Mouse (Mus musculus): ENCODE measurements around the gene Col5a3. TPM values are rescaled to one million over a fixed set of nuclear protein-coding genes. Genes with fewer than 3 reads are reported as not detected.

Col5a3 gene
- polyA plus RNA-seq, 1 experiment from 2014 or later = 0.13 TPM

GRCm38 (mm10) chr9:20738251-20738999 is 76.4 kb downstream of the Col5a3 start:
- Histone ChIP-seq H3K4me1 (peaks cover 10% of the 10 kb centered on the region), H3K36me3 (no peaks in the 10 kb centered on the region), H3K27ac (no peak overlapping the region), H3K27me3 (ENCODE audit: low read depth, poor library complexity, severe bottlenecking) (peaks cover 35% of the 10 kb centered on the region), H3K4me3 (no peak overlapping the region), H3K9me3 (replicated peaks) (no peaks in the 10 kb centered on the region)
- WGBS = 49% methylated on average over 8 of the region's 8 CpGs
- no peak for DNase-seq (ENCODE audit: low spot score)

- H3K36me3 ChIP-seq = no peaks in the 10 kb centered on the region
- peaks cover 26% of the 10 kb centered on the region for H3K27me3 ChIP-seq (ENCODE audit: low read depth, poor library complexity, severe bottlenecking)
- no peaks in the 10 kb centered on the region for H3K9me3 ChIP-seq (replicated peaks)
- no peak overlapping the region for H3K27ac ChIP-seq
- peaks cover 10% of the 10 kb centered on the region for H3K4me1 ChIP-seq
- DNase-seq (ENCODE audit: low spot score) = no peak
- WGBS = 93% methylated on average over 2 of the region's 2 CpGs
- no peak overlapping the region for H3K4me3 ChIP-seq
Observed at GRCm38 (mm10) chr9:20737227-20737626, 77.6 kb downstream of the Col5a3 start.

- DNase-seq (ENCODE audit: low spot score) = no peak
- Histone ChIP-seq H3K27ac (no peak overlapping the region), H3K4me3 (no peak overlapping the region), H3K9me3 (replicated peaks) (no peaks in the 10 kb centered on the region), H3K27me3 (ENCODE audit: low read depth, poor library complexity, severe bottlenecking) (peaks cover 19% of the 10 kb centered on the region), H3K4me1 (peaks cover 6% of the 10 kb centered on the region), H3K36me3 (no peaks in the 10 kb centered on the region)
- 79% methylated on average over 3 of the region's 3 CpGs for WGBS
Observed at GRCm38 (mm10) chr9:20734692-20735091, 80.2 kb downstream of the Col5a3 start.

- Histone ChIP-seq H3K27me3 (ENCODE audit: low read depth, poor library complexity, severe bottlenecking) (peaks cover 39% of the 10 kb centered on the region), H3K36me3 (no peaks in the 10 kb centered on the region), H3K9me3 (replicated peaks) (no peaks in the 10 kb centered on the region), H3K27ac (no peak overlapping the region), H3K4me3 (no peak overlapping the region), H3K4me1 (peaks cover 17% of the 10 kb centered on the region)
- WGBS = 73% methylated on average over 4 of the region's 4 CpGs
- no peak for DNase-seq (ENCODE audit: low spot score)
Observed at GRCm38 (mm10) chr9:20731797-20732196, 83.1 kb downstream of the Col5a3 start.

- Histone ChIP-seq H3K4me3 (no peak overlapping the region), H3K27ac (no peak overlapping the region), H3K4me1 (peaks cover 19% of the 10 kb centered on the region), H3K9me3 (replicated peaks) (no peaks in the 10 kb centered on the region), H3K36me3 (no peaks in the 10 kb centered on the region), H3K27me3 (ENCODE audit: low read depth, poor library complexity, severe bottlenecking) (peaks cover 62% of the 10 kb centered on the region)
- DNase-seq (ENCODE audit: low spot score) = no peak
- WGBS = 71% methylated on average over 6 of the region's 6 CpGs
Observed at GRCm38 (mm10) chr9:20729451-20729850, 85.4 kb downstream of the Col5a3 start.

GRCm38 (mm10) chr9:20727601-20728113 is 87.2 kb downstream of the Col5a3 start:
- under 1% methylated on average over 46 of the region's 46 CpGs for WGBS

GRCm38 (mm10) chr9:20726859-20727600 is 87.8 kb downstream of the Col5a3 start:
- under 1% methylated on average over 53 of the region's 54 CpGs for WGBS

More at GRCm38 (mm10) chr9:20727601-20728113, 87.2 kb downstream of the Col5a3 start:
- Histone ChIP-seq H3K9me3 (replicated peaks) (no peaks in the 10 kb centered on the region), H3K27me3 (ENCODE audit: low read depth, poor library complexity, severe bottlenecking) (peaks cover 72% of the 10 kb centered on the region), H3K36me3 (no peaks in the 10 kb centered on the region), H3K4me1 (peaks cover 19% of the 10 kb centered on the region), H3K27ac (no peak overlapping the region), H3K4me3 (peak overlapping the region; percentile 64)
- peak; percentile 73 for DNase-seq (ENCODE audit: low spot score)

GRCm38 (mm10) chr9:20726134-20726858 is 88.6 kb downstream of the Col5a3 start:
- Histone ChIP-seq H3K27ac (no peak overlapping the region; the same call in 1 of the 2 replicates), H3K4me3 (peak overlapping the region; percentile 64), H3K36me3 (no peaks in the 10 kb centered on the region), H3K4me1 (peaks cover 25% of the 10 kb centered on the region), H3K27me3 (ENCODE audit: low read depth, poor library complexity, severe bottlenecking) (peaks cover 72% of the 10 kb centered on the region), H3K9me3 (replicated peaks) (no peaks in the 10 kb centered on the region)
- WGBS = 2% methylated on average over 42 of the region's 42 CpGs
- DNase-seq (ENCODE audit: low spot score) = peak; percentile 48

More at GRCm38 (mm10) chr9:20726859-20727600, 87.8 kb downstream of the Col5a3 start:
- H3K4me3 ChIP-seq = peak overlapping the region; percentile 64
- no peaks in the 10 kb centered on the region for H3K9me3 ChIP-seq (replicated peaks)
- no peak overlapping the region for H3K27ac ChIP-seq
- peaks cover 72% of the 10 kb centered on the region for H3K27me3 ChIP-seq (ENCODE audit: low read depth, poor library complexity, severe bottlenecking)
- peaks cover 19% of the 10 kb centered on the region for H3K4me1 ChIP-seq
- peak; percentile 56 for DNase-seq (ENCODE audit: low spot score)
- H3K36me3 ChIP-seq = no peaks in the 10 kb centered on the region

- no peak for DNase-seq (ENCODE audit: low spot score)
- Histone ChIP-seq H3K4me1 (peaks cover 12% of the 10 kb centered on the region), H3K36me3 (no peaks in the 10 kb centered on the region), H3K27ac (no peak overlapping the region), H3K9me3 (replicated peaks) (no peaks in the 10 kb centered on the region), H3K4me3 (no peak overlapping the region), H3K27me3 (ENCODE audit: low read depth, poor library complexity, severe bottlenecking) (peaks cover 31% of the 10 kb centered on the region)
- 78% methylated on average over 2 of the region's 2 CpGs for WGBS
Observed at GRCm38 (mm10) chr9:20721582-20721981, 93.3 kb downstream of the Col5a3 start.

Other genes starting within 250 kb of the Col5a3 start
- gene Zfp846, start 233.8 kb downstream of the Col5a3 start, polyA plus RNA-seq (2016; fragmentation: Nextera tagmentation; extraction: Ambion mirVana) = 14.2 and 16.3 TPM in 2 replicates
- gene Ubl5, start 172.2 kb downstream of the Col5a3 start, polyA plus RNA-seq (2016; fragmentation: Nextera tagmentation; extraction: Ambion mirVana) = 330 TPM in 2 replicates
- gene Fbxl12, start 170.3 kb downstream of the Col5a3 start, polyA plus RNA-seq (2016; fragmentation: Nextera tagmentation; extraction: Ambion mirVana) = 21.5 and 21.6 TPM in 2 replicates
- gene Pin1, start 163.0 kb downstream of the Col5a3 start, polyA plus RNA-seq (2016; fragmentation: Nextera tagmentation; extraction: Ambion mirVana) = 82.8 and 93.0 TPM in 2 replicates
- gene Olfm2, start 68.7 kb downstream of the Col5a3 start, polyA plus RNA-seq (2016; fragmentation: Nextera tagmentation; extraction: Ambion mirVana) = 1.5 and 3.2 TPM in 2 replicates
- gene Rdh8, start 3.4 kb upstream of the Col5a3 start, polyA plus RNA-seq (2016; fragmentation: Nextera tagmentation; extraction: Ambion mirVana) = not detected in 2 replicates
- 1.7 and 1.8 TPM in 2 replicates for gene A230050P20Rik, start 53.6 kb upstream of the Col5a3 start, polyA plus RNA-seq (2016; fragmentation: Nextera tagmentation; extraction: Ambion mirVana)
- 2.4 and 2.9 TPM in 2 replicates for gene Angptl6, start 64.7 kb upstream of the Col5a3 start, polyA plus RNA-seq (2016; fragmentation: Nextera tagmentation; extraction: Ambion mirVana)
- gene Ppan, start 73.1 kb upstream of the Col5a3 start, polyA plus RNA-seq (2016; fragmentation: Nextera tagmentation; extraction: Ambion mirVana) = 103 and 121 TPM in 2 replicates
- gene Eif3g, start 83.6 kb upstream of the Col5a3 start, polyA plus RNA-seq (2016; fragmentation: Nextera tagmentation; extraction: Ambion mirVana) = 415 and 453 TPM in 2 replicates
- 173 and 178 TPM in 2 replicates for gene Dnmt1, start 144.8 kb upstream of the Col5a3 start, polyA plus RNA-seq (2016; fragmentation: Nextera tagmentation; extraction: Ambion mirVana)
- gene S1pr2, start 161.7 kb upstream of the Col5a3 start, polyA plus RNA-seq (2016; fragmentation: Nextera tagmentation; extraction: Ambion mirVana) = 47.6 and 53.7 TPM in 2 replicates
- 177 and 190 TPM in 2 replicates for gene Mrpl4, start 187.7 kb upstream of the Col5a3 start, polyA plus RNA-seq (2016; fragmentation: Nextera tagmentation; extraction: Ambion mirVana)
- 6.2 and 7.6 TPM in 2 replicates for gene Icam1, start 200.9 kb upstream of the Col5a3 start, polyA plus RNA-seq (2016; fragmentation: Nextera tagmentation; extraction: Ambion mirVana)
- 5.1 and 5.4 TPM in 2 replicates for gene Icam4, start 214.3 kb upstream of the Col5a3 start, polyA plus RNA-seq (2016; fragmentation: Nextera tagmentation; extraction: Ambion mirVana)
- 0.05 TPM in 1 of 2 replicates, not detected in the other for gene Icam5, start 217.0 kb upstream of the Col5a3 start, polyA plus RNA-seq (2016; fragmentation: Nextera tagmentation; extraction: Ambion mirVana)